Mouse (Mus musculus): ENCODE measurements at regions not wholly inside any gene's neighbourhood (a gene's known extent, or its start where the extent isn't known, plus 50 kb on each side); places are given as distances from the start of the nearest gene placed in this dataset.

DNA sequence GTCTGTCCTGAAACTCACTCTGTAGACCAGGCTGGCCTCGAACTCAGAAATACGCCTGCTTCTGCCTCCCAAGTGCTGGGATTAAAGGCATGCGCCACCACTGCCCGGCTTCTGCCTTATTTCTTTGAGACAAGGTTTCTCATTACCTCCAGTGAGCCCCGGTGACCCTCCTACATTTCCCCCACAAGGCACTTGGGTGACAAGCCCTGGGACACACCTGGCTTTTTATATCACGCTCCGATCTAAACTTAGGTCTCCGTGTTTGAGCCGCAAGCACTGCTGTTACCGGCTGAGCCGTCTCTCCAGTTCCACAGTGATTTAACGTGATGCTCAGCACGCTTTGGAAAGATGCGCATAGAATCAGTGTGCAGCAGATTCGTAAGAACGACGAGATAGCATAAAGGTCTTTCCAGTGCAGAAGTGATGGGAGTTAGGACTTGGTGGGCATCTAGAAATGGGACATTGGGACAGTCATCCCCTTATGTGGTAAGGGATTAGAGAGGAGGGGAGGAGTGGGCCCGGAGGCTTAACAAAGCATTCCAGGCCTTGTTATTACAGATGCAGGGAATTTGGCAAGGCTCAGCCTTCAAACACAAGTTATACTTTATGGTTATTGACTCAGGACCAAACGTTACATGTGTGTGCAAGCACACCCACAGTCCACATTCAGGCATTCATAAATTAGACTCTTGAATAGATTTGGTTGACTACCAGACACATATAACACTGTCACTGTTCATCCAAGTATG, 56.9 kb upstream of the Slc38a4 start:
- TF ChIP-seq CTCF (IDR thresholded peaks at IDR 0.05; ENCODE audit: low read depth), result no peak
- no peak for TF ChIP-seq EP300 (optimal IDR thresholded peaks at IDR 0.05)

Data from stomach, postnatal 0 days (tissue).